Mouse (Mus musculus): ENCODE results near the gene Cdc16. TPM values are rescaled to one million over a fixed set of nuclear protein-coding genes. Genes with fewer than 3 reads are reported as not detected.

Cdc16 gene
- total and polyA plus RNA-seq, 2 experiments from 2014 or later: 108 to 136 TPM

DNA sequence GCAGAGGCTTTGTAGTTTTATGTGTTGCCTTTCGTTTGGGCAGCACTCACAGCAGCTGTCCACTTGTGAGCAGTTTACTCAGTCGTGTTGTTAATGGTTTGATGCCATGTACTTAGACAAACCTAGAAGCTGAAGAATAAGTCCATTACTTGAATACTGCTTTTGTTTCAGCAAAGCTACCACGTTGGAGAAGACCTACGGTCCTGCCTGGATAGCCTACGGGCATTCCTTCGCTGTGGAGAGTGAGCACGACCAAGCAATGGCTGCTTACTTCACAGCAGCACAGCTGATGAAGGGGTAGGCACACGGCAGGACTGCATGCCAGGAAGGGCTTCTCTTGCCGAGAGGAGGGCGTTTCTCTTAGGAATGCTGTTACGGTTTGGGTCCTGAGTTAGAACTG lies 11.7 kb downstream of the Cdc16 start:
- WGBS: 87% methylated on average over 11 of the region's 11 CpGs

DNA sequence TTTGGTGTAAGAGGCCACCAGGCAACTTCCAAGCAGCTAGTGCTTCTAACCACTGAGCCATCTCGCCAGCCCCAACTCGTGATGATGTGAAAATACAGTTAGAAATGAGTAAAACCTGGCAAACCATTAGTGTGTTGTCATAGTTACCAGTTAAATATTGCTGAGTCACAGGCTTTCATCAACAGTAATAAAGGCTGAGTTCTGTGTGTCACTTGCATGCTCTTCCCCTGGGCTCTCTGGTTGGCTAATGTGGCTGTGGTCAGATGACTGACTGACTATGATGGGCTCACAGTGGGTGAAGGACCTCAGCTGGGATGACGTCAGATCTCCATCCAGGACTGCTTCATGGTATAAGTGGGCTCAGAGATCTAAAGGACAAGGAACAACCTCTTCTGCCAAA lies 23.1 kb downstream of the Cdc16 start:
- Histone ChIP-seq H3K9me3 (ENCODE audit: low read length) (no peaks in the 10 kb centered on the region), H3K9ac (no peak overlapping the region), H3K36me3 (ENCODE audit: insufficient read depth) (peaks cover 58% of the 10 kb centered on the region), H3K27ac (ENCODE audit: low read depth, low read length) (no peak overlapping the region), H3K4me1 (ENCODE audit: insufficient read depth) (no peaks in the 10 kb centered on the region), H3K4me3 (ENCODE audit: low read depth, low read length) (no peak overlapping the region), H3K27me3 (ENCODE audit: insufficient read depth, low read length) (no peaks in the 10 kb centered on the region), H3K4me2 (ENCODE audit: low read depth) (no peak overlapping the region)
- DNase-seq: no peak
- no peak for TF ChIP-seq CTCF (IDR thresholded peaks at IDR 0.05; ENCODE audit: low read depth)
- ATAC-seq: no peak
- 79% methylated on average over 3 of the region's 3 CpGs for WGBS

More for the DNA sequence above, 11.7 kb downstream of the Cdc16 start:
- H3K27ac ChIP-seq (ENCODE audit: low read depth, low read length): no peak overlapping the region
- H3K4me2 ChIP-seq (ENCODE audit: low read depth): no peak overlapping the region
- H3K9me3 ChIP-seq (ENCODE audit: low read length): no peaks in the 10 kb centered on the region
- DNase-seq: no peak
- no peak overlapping the region for H3K9ac ChIP-seq
- no peak for ATAC-seq
- peaks cover 73% of the 10 kb centered on the region for H3K36me3 ChIP-seq (ENCODE audit: insufficient read depth)
- TF ChIP-seq CTCF (IDR thresholded peaks at IDR 0.05; ENCODE audit: low read depth): no peak
- H3K4me3 ChIP-seq (ENCODE audit: low read depth, low read length): no peak overlapping the region
- H3K4me1 ChIP-seq (ENCODE audit: insufficient read depth): no peaks in the 10 kb centered on the region
- no peaks in the 10 kb centered on the region for H3K27me3 ChIP-seq (ENCODE audit: insufficient read depth, low read length)

DNA sequence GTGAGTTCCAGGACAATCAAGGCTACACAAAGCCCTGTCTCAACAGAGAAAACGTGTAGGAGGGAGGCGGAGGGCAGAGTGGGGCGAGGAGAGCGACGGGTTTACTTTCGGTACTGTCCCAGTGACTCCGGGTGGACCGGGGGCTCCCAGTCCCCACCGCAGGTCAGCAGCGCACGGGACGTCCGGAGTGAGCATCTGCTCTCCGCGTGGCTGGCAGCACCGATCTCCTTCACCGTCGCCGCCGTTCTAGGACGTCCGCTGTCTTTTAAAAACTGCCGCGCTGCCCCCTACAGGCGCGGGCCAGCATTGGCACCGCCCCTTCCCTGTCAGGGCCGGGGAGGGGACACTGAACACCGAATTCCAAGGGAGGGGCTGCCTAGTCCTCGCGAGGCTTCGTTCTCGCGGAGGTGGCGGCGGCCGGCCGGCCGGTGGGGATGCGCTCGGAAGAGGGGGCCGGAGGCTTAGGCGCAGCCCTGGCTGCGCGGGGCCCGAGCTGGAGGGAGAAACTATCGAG lies 27.8 kb downstream of the Cdc16 start, which contains the start of gene Upf3a:
TSS of gene Upf3a (plus strand) at position 366 of the 514 bp plus-strand sequence.
- peak; percentile 98 for DNase-seq
- Histone ChIP-seq H3K9ac (peak within 1 kb of the TSS; percentile 95), H3K27me3 (ENCODE audit: insufficient read depth, low read length) (no peaks in the 10 kb centered on the region), H3K4me3 (ENCODE audit: low read depth, low read length) (peak within 1 kb of the TSS; percentile 65), H3K9me3 (ENCODE audit: low read length) (no peaks in the 10 kb centered on the region), H3K36me3 (ENCODE audit: insufficient read depth) (peaks cover 21% of the 10 kb centered on the region), H3K4me2 (ENCODE audit: low read depth) (peak within 1 kb of the TSS; percentile 82), H3K4me1 (ENCODE audit: insufficient read depth) (no peaks in the 10 kb centered on the region), H3K27ac (ENCODE audit: low read depth, low read length) (peak within 1 kb of the TSS; percentile 98)
- peak; percentile 89 for TF ChIP-seq CTCF (IDR thresholded peaks at IDR 0.05; ENCODE audit: low read depth)
- ATAC-seq: peak; percentile 96
- WGBS: under 1% methylated on average over 45 of the region's 47 CpGs

DNA sequence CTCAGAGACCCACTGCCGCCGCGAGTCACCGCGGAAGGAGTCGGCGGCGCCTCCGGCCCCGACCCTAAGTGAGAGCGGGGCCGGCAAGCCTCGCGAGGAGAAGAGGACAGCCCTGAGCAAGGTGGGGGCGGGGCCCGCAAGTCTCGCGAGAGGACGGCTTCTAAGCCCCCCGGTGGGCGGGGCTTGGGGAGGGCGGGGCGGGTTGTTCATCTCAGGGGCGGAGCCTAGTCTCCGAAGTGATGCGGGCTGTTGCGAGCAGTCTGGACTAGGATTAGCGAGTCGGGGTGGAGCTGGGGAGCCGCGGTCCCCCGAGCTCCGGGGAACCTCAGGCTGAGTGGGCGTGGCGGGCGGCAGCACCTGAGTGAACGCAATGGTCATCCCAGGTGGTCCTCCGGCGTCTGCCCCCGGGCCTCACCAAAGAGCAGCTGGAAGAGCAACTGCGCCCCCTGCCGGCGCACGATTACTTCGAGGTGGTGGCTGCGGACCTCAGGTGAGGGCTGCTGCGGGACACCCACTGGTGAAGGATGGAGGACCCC lies 28.4 kb downstream of the Cdc16 start:
- TF ChIP-seq CTCF (IDR thresholded peaks at IDR 0.05; ENCODE audit: low read depth): peak; percentile 93

DNA sequence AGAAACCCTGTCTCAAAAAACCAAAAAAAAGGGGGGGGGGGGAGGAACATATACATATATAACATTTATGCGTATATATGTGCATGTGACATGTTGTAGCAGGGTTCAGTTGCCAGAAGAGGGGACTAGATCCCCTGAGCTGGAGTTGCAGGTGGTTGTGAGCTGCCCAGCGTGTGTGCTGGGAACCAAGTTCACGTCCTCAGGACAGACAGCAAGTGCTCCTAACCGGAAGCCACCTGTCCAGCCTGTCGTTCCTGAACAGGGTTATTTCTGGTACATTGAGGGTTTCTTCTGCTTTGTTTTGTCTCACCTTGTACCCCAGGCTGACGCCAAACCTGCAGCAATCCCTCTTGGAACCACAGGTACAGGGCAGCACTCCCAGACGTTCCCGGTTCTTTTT lies 32.1 kb downstream of the Cdc16 start:
- Histone ChIP-seq H3K4me3 (ENCODE audit: low read depth, low read length) (no peak overlapping the region), H3K27me3 (ENCODE audit: insufficient read depth, low read length) (no peaks in the 10 kb centered on the region), H3K4me2 (ENCODE audit: low read depth) (no peak overlapping the region), H3K9ac (no peak overlapping the region), H3K4me1 (ENCODE audit: insufficient read depth) (no peaks in the 10 kb centered on the region), H3K36me3 (ENCODE audit: insufficient read depth) (peaks cover 27% of the 10 kb centered on the region), H3K9me3 (ENCODE audit: low read length) (no peaks in the 10 kb centered on the region), H3K27ac (ENCODE audit: low read depth, low read length) (no peak overlapping the region)
- ATAC-seq: no peak
- WGBS: 93% methylated on average over 8 of the region's 8 CpGs
- DNase-seq: no peak
- no peak for TF ChIP-seq CTCF (IDR thresholded peaks at IDR 0.05; ENCODE audit: low read depth)

More for the DNA sequence above, 28.4 kb downstream of the Cdc16 start:
- DNase-seq (peak; percentile 99), ATAC-seq (peak; percentile 96)
- no peaks in the 10 kb centered on the region for H3K9me3 ChIP-seq (ENCODE audit: low read length)
- H3K4me2 ChIP-seq (ENCODE audit: low read depth): peak overlapping the region; percentile 82
- 3% methylated on average over 47 of the region's 47 CpGs for WGBS
- H3K4me3 ChIP-seq (ENCODE audit: low read depth, low read length): peak overlapping the region; percentile 65
- H3K9ac ChIP-seq: peak overlapping the region; percentile 95
- H3K36me3 ChIP-seq (ENCODE audit: insufficient read depth): peaks cover 17% of the 10 kb centered on the region
- H3K4me1 ChIP-seq (ENCODE audit: insufficient read depth): no peaks in the 10 kb centered on the region
- H3K27me3 ChIP-seq (ENCODE audit: insufficient read depth, low read length): no peaks in the 10 kb centered on the region
- peak overlapping the region; percentile 98 for H3K27ac ChIP-seq (ENCODE audit: low read depth, low read length)

DNA sequence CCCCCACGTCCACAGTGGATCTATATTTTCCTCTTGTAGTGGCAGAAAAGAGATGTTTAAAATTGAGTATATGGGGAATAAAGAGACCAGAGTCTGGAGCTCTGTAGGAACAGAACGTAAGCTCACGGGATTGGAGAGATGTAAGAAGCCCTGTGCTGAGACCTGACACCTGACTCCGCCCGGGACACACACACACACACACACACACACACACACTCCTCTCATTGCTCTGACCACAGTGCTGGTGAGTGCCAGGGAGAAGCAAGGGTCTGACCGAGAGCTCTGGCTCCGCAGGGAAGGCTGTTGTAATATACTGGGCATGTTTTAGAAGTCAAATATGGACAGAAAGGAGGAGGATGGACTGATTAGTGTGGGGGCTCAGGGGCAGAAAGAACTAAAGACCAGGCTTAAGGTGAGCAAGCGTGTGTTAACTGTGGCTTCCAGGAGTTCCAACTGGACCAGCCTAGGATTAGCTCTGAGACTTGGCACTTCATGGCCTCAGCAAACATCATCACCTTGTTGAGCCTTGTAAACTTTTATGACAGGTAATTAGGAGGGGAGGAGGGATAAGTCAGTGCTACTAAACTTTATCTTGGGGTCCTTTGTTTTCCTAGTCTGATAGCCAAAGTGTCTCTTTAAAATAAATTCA lies 35.7 kb downstream of the Cdc16 start:
- no peak overlapping the region for H3K27ac ChIP-seq (ENCODE audit: low read depth, low read length)
- H3K4me3 ChIP-seq (ENCODE audit: low read depth, low read length): no peak overlapping the region
- no peaks in the 10 kb centered on the region for H3K9me3 ChIP-seq (ENCODE audit: low read length)
- WGBS: 93% methylated on average over 8 of the region's 8 CpGs
- ATAC-seq (no peak), DNase-seq (no peak)
- no peaks in the 10 kb centered on the region for H3K4me1 ChIP-seq (ENCODE audit: insufficient read depth)
- no peak overlapping the region for H3K9ac ChIP-seq
- H3K4me2 ChIP-seq (ENCODE audit: low read depth): no peak overlapping the region
- no peak for TF ChIP-seq CTCF (IDR thresholded peaks at IDR 0.05; ENCODE audit: low read depth)
- H3K27me3 ChIP-seq (ENCODE audit: insufficient read depth, low read length): no peaks in the 10 kb centered on the region
- H3K36me3 ChIP-seq (ENCODE audit: insufficient read depth): peaks cover 56% of the 10 kb centered on the region

DNA sequence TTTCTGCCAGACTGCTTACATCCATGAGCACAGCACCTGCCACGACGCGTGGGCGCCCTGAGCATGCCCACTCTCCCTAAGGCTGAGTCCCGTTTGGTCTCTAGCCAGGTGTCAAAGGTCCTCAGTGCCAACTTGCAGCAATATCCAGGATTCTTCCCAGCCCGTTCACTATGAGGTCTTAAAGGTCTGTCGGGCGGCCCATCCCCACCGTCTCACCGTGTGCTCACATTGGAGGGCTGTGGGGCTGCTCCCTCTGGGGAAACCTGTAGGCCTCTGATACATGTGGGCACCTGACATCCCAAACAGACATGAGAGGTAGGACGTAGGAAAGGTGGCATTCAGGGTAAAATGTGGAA lies 36.2 kb downstream of the Cdc16 start:
- Histone ChIP-seq H3K36me3 (ENCODE audit: insufficient read depth) (peaks cover 61% of the 10 kb centered on the region), H3K9ac (no peak overlapping the region), H3K27ac (ENCODE audit: low read depth, low read length) (no peak overlapping the region), H3K27me3 (ENCODE audit: insufficient read depth, low read length) (no peaks in the 10 kb centered on the region), H3K4me3 (ENCODE audit: low read depth, low read length) (no peak overlapping the region), H3K4me1 (ENCODE audit: insufficient read depth) (no peaks in the 10 kb centered on the region), H3K4me2 (ENCODE audit: low read depth) (no peak overlapping the region), H3K9me3 (ENCODE audit: low read length) (no peaks in the 10 kb centered on the region)
- ATAC-seq (no peak), DNase-seq (no peak)
- no peak for TF ChIP-seq CTCF (IDR thresholded peaks at IDR 0.05; ENCODE audit: low read depth)
- WGBS: 96% methylated on average over 11 of the region's 11 CpGs

Measured in forebrain, postnatal 0 days (tissue).